Mouse (Mus musculus) Muller cell, postnatal 12 days (primary cell): Measurements from ENCODE around the gene Slc16a5.
A peak's percentile ranks its signal among the peaks of the same experiment; 100 is the strongest.
"Not testable (repeated sequence)": the region's sequence is repeated elsewhere in the genome, so short reads cannot be mapped to it uniquely, and the experiment has no call there.

Source experiments
- DNase-seq: peaks from one replicate; pipeline ENCODE4 v3.0.0-alpha.2; 2015; ENCODE audit errors: inconsistent ontology term

The Slc16a5 gene

GRCm38 (mm10) chr11:115478296-115478938 lies 16.1 kb downstream of the Slc16a5 start:
- DNase-seq: no peak

GRCm38 (mm10) chr11:115481553-115482259 lies 19.4 kb downstream of the Slc16a5 start:
- no peak for DNase-seq

- no peak for DNase-seq
Observed at GRCm38 (mm10) chr11:115483278-115483677, 21.0 kb downstream of the Slc16a5 start.

- peak; percentile 44 for DNase-seq
Observed at GRCm38 (mm10) chr11:115483726-115484125, 21.5 kb downstream of the Slc16a5 start.

GRCm38 (mm10) chr11:115485155-115485554 lies 22.9 kb downstream of the Slc16a5 start:
- DNase-seq: no peak

- DNase-seq: no peak
Observed at GRCm38 (mm10) chr11:115488551-115489104, 26.4 kb downstream of the Slc16a5 start.

- DNase-seq: no peak
Observed at GRCm38 (mm10) chr11:115490441-115491355, 28.4 kb downstream of the Slc16a5 start.

GRCm38 (mm10) chr11:115491356-115492083 lies 29.2 kb downstream of the Slc16a5 start, which contains the start of gene Nt5c:
Gene Nt5c, minus strand, starts transcription at chr11:115491862.
- DNase-seq: peak; percentile 89

- no peak for DNase-seq
Observed at GRCm38 (mm10) chr11:115492387-115492786, 30.1 kb downstream of the Slc16a5 start.

GRCm38 (mm10) chr11:115496559-115496958 lies 34.3 kb downstream of the Slc16a5 start:
- DNase-seq: not testable (repeated sequence)

GRCm38 (mm10) chr11:115502636-115503035 lies 40.4 kb downstream of the Slc16a5 start:
- DNase-seq: no peak

- DNase-seq: no peak
Observed at GRCm38 (mm10) chr11:115506586-115506985, 44.3 kb downstream of the Slc16a5 start.

- no peak for DNase-seq
Observed at GRCm38 (mm10) chr11:115508061-115508460, 45.8 kb downstream of the Slc16a5 start.

- DNase-seq: peak; percentile 52
Observed at GRCm38 (mm10) chr11:115509773-115510506, 47.7 kb downstream of the Slc16a5 start.

- no peak for DNase-seq
Observed at GRCm38 (mm10) chr11:115510507-115510888, 48.2 kb downstream of the Slc16a5 start.

- DNase-seq: no peak
Observed at GRCm38 (mm10) chr11:115511121-115511520, 48.8 kb downstream of the Slc16a5 start.

GRCm38 (mm10) chr11:115512004-115512403 lies 49.7 kb downstream of the Slc16a5 start:
- no peak for DNase-seq

- peak; percentile 16 for DNase-seq
Observed at GRCm38 (mm10) chr11:115512407-115513183, 50.3 kb downstream of the Slc16a5 start.
